Mouse (Mus musculus): ENCODE data around the gene Ext2.

Gene Ext2

GRCm38 (mm10) chr2:93615845-93616689 is 206.3 kb downstream of the Ext2 start:
- DNase-seq, result no peak

- no peak for DNase-seq
Measured at GRCm38 (mm10) chr2:93613020-93613419, 209.3 kb downstream of the Ext2 start.

Data from thymus, adult 18-20 months (tissue).